Mouse (Mus musculus) thymus, adult 2 months (tissue): Measurements from ENCODE around the gene Olfr638.

Source experiments
- CTCF ChIP-seq: fragments of 200-500 bp; IDR thresholded peaks from 2 replicates; pipeline ENCODE4 v1.5.1; 2012; ENCODE audit warnings: mild to moderate bottlenecking, control low read depth, low read length, moderate library complexity, borderline replicate concordance; ENCODE audit not compliant: control insufficient read depth, poor library complexity, insufficient read depth; ENCODE audit errors: extremely low read depth
- POLR2A ChIP-seq: fragments of 200-500 bp; IDR thresholded peaks from 2 replicates; pipeline ENCODE4 v1.6.1; 2012; ENCODE audit warnings: mild to moderate bottlenecking, low read length, control low read depth, moderate library complexity; ENCODE audit not compliant: control insufficient read depth, poor library complexity, insufficient read depth; ENCODE audit errors: extremely low read depth

GRCm38 (mm10) chr7:104021651-104022050 is 23.1 kb downstream of the Olfr638 start:
- no peak for TF ChIP-seq POLR2A
- TF ChIP-seq CTCF = no peak
